Mouse (Mus musculus) adrenal gland, adult 8-10 months (tissue): ENCODE measurements around the gene Frat1. TPM values are rescaled to one million over a fixed set of nuclear protein-coding genes. Genes with fewer than 3 reads are reported as not detected.

Experiments used
- DNase-seq: peaks from one replicate; pipeline ENCODE4 v3.0.0; 2022
- total RNA-seq, 4 experiments: library from RNA; stranded (reverse); gene quantifications; 2 replicates each; pipeline ENCODE4 v1.2.4; 2022

Frat1 gene
- total RNA-seq, 4 experiments from 2014 or later = 7.5 to 9.2 (median 8.8) TPM

DNA sequence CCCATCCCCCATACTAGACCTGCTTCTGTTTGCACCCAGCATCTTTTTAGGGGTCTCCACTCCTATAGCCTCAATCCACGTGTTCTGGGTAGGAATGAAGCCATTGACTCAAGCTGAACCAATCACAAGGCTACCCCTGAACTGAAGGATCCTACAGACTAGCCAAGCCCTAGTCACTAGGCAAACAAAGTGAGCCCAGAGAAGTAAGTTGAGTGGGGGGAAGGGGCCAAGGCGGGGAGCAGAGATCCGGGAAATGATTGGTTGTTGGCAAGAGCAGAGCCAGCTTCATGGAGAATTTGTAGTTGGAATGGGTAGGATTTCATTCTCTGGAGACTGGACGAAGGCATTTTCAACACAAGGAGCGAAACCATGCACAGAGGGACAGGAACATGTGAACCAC lies 12.9 kb upstream of the Frat1 start:
- DNase-seq = no peak

DNA sequence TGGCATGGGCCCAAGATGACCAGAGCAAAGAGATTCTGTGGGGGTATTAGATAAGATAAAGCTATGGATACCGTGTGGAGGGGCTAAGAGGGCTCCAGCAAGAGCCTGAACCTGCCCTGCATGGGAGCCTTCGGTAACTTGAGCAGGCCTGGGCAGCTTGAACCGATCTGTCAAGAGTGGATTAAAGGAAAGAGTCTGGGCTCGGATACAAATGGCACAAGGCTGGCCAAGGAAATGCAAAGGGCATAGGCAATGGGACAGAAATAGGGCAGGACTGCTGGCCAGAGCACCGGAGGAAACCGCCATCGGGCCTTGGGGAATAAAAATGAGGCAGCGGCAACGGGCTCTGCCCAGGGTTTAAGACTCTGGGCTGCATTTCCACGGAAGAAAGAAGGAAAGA lies 12.4 kb upstream of the Frat1 start:
- no peak for DNase-seq

DNA sequence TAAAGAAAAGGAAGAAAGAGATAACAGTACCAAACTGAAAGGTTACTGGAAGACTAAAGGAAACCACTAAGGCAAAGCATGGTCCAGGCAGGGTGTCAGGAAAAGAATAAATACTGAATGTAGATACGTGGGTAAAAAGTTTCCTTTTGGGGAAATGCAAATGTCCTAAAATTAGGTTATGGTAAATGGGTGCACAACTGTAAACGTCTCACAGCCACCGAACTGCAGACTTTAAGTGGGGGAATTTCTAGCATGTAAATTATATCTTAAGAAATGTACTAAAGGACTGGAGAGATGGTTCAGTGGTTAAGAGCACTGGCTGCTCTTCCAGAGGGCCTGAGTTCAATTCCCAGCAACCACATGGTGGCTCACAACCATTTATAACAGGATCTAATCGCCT lies 11.0 kb upstream of the Frat1 start:
- no peak for DNase-seq

GRCm38 (mm10) chr19:41821436-41821835 lies 8.3 kb upstream of the Frat1 start:
- DNase-seq = no peak

DNA sequence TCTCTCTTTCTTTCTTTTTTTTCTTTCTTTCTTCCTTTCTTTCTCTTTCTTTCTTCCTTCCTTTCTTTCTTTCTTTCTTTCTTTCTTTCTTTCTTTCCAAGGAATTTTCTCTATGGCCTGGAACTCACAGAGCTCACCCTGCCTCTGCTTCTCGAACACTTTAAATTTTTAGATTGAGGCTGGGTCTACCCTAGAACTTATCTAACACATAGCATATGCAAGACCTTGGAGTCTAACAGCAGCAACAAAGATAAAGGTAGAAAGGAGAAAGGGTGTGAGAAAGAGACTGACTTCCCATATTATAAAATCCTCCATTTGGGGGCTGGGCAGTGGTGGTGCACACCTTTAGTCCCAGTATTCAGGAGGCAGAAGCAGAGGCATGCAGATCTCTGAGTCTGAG lies 7.2 kb upstream of the Frat1 start:
- no peak for DNase-seq

DNA sequence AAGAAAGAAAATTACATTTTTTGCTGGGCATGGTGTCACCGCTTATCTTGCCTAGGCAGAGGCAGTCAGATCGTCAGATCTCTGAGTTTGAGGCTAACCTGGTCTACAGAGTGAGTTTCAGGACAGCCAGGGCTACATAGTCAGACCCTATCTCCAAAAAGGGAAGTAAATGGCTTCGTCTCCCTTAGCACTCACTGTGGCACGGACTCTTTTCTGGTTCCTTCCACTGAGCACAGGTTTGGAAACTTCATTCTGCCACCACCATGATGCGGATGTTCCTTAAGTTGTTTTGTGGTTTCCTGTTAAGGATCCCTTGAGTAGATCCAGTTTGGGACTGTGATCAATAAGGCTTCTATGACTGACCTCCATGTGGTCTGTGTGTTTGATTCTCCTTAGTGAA lies 4.8 kb upstream of the Frat1 start:
- DNase-seq = no peak

DNA sequence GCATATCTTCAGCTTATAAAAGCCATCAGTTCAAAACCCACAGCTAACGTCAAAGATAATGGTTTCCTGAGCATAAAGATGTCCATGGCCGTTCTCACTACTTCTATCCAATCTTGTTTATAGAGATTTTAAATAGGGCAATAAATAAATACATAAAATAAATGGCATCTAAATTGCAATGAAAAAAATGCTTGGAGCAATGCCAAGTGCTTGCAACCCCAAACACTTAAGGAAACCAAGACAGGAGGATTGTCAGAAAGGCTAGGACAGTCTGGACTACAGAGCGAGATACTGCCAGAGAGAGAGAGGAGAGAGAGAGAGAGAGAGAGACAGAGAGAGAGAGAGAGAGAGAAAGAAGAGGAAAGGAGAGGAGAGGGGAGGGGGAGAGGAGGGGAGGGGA lies 3.2 kb upstream of the Frat1 start:
- DNase-seq = no peak

- DNase-seq = no peak
Observed at GRCm38 (mm10) chr19:41828941-41829340, 829 bp upstream of the Frat1 start.

- DNase-seq = peak; percentile 56
Observed at GRCm38 (mm10) chr19:41830106-41831031, 599 bp downstream of the Frat1 start.

GRCm38 (mm10) chr19:41831101-41831570 lies 1.4 kb downstream of the Frat1 start:
- DNase-seq = peak; percentile 44

DNA sequence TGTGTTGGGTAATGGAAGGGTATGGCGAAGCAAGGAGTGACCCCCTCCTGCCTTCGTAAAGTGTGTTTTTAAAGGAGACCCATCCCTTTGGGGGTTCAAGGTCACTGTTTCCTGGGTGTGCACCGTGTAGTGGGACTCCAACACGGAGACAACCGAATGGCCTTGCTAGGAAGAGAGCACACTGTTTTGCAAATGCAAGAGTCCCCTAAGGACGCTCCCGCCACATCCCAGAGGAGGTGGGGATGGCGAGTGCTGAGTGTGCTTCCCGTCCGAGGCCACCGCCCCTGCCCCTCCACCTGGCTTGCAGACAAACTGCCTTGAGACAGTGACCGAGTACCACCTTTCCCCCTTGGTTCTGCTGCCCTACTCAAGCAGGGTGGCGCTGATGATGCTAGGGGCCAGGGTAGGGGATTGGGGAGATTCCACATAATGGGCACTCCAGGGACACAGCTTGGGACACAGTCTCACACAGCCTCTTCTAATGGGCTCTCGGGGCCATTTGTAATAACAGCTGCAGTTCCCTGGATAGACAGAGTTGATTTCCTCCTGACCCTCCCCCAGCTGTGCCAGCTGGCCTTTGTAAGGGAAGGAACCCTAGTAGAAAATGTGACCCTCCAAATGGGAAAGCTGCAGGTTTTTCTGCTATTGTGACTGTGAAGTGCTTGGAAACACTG lies 2.1 kb downstream of the Frat1 start:
- peak; percentile 10 for DNase-seq

- no peak for DNase-seq
Observed at GRCm38 (mm10) chr19:41832501-41833201, 2.9 kb downstream of the Frat1 start.

GRCm38 (mm10) chr19:41835407-41835806 lies 5.6 kb downstream of the Frat1 start:
- DNase-seq = no peak

DNA sequence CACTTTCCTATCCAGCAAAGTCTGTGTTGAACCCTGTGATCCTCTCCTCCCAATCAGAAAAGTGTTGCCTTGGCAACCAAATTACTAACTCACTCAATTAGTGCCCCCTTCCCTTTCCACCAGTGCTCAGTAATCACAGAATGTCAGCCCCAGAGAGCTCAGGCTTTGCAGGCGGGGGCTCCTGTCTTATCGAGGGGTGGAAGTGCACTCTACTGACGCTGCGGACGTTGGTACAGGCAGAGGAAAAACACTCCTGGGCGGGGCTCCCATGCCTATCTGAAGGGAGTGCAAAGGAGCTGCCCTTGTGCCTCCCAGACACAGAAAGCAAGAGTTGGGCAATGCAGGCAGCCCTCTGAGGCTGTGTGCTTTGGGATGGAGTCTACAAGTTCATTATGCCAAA lies 6.0 kb downstream of the Frat1 start:
- DNase-seq = peak; percentile 29

- DNase-seq = no peak
Observed at GRCm38 (mm10) chr19:41836719-41837118, 6.9 kb downstream of the Frat1 start.

- no peak for DNase-seq
Observed at GRCm38 (mm10) chr19:41837194-41837916, 7.6 kb downstream of the Frat1 start.

- DNase-seq = no peak
Observed at GRCm38 (mm10) chr19:41837917-41838261, 8.1 kb downstream of the Frat1 start.

DNA sequence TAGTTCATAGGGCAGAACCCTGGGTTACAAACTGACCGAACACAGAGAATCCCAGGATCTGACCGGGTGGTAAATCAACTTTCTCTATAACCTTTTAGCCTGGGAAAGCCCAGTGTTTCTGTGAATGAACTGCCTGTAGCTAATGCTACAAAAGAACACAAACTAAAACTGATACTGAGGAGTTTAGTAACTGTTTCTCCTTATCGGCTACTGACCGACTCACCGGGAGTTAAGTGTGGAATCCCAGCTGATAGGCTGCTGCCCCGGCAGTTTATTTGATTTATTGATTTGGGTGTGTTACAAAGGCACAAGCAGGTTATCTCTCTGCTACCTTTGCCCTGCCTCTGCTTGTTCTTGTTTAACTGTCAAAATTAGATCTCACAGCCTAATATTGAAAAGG lies 9.0 kb downstream of the Frat1 start:
- no peak for DNase-seq

GRCm38 (mm10) chr19:41839685-41840084 lies 9.9 kb downstream of the Frat1 start:
- DNase-seq = no peak

DNA sequence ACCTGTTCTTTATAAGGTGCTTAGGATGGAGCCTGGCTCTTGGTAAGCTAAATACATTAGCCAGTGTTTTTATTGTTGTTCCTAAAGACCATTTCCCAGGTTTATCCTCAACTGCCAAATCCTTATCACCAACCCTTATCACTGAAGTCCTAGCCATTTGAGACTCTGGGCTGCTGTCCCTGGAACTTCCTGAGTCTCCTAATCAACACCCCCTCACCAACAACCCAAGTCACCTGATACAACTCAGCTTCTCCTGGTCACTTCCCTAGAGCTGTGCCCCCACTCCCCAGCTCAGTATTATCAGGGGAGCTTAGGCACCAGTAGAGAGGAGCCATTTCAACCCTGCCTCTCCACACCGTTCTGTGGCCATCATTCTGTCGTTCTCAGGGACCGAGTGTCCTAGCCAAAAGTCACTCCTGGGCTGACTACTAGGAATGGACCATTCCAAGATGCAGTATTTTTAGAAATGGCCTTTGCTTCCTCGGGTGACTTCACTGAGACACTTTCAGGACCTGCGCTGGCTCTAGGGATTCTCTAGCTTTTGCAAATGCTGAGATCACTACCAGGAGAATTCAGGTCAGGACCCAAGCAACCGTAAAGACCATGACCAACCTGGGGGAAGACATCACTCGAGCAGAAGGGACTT lies 11.5 kb downstream of the Frat1 start:
- DNase-seq = no peak

DNA sequence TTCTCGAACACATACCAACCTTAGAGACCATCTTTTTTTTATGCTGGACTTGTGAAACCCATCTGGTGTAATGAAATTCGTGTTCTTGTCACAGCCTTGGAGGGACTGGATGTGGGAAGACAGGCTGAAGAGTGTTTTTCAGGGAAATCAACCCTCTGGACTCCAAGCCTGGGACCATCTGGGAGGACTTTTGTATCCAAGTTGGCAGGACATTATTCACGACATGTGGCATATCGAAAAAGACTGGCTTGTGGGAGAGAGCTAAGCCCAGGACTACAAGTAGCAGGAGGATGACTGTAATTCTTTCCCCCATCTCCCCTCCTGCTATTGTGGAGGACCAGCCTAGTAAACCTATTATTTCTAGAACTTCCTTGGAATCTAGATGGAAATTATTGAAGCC lies 12.4 kb downstream of the Frat1 start:
- DNase-seq = no peak

GRCm38 (mm10) chr19:41842706-41843105 lies 12.9 kb downstream of the Frat1 start:
- DNase-seq = no peak
